Mouse (Mus musculus) heart, postnatal 0 days (tissue): Measurements from ENCODE around the gene Mov10.

Experiments
- CTCF ChIP-seq: IDR thresholded peaks from 2 replicates; pipeline ENCODE4 v1.5.1; 2016; ENCODE audit warnings: antibody characterized with exemption, control low read depth, low read depth
- EP300 ChIP-seq: IDR thresholded peaks from 2 replicates; pipeline ENCODE4 v1.6.1; 2016; ENCODE audit warnings: antibody characterized with exemption, low read depth

GRCm38 (mm10) chr3:104780561-104781420 lies 37.6 kb downstream of the Mov10 start, which contains the start of gene Ppm1j:
- no peak for TF ChIP-seq CTCF
- no peak for TF ChIP-seq EP300
